Mouse (Mus musculus): ENCODE results near the gene Ttc5.

- TF ChIP-seq PAX5 (IDR thresholded peaks at IDR 0.05; ENCODE audit: low read length), result no peak
- no peak for TF ChIP-seq EP300 (IDR thresholded peaks at IDR 0.05; ENCODE audit: low read length)
- TF ChIP-seq CTCF (conservative IDR thresholded peaks at IDR 0.05 in 1 of 2, IDR thresholded peaks at IDR 0.05 in 1 of 2; ENCODE audit: low read depth in 2 of 2, low read length in 2 of 2), result peak; percentile 46 to 54
- no peak for TF ChIP-seq POLR2A (IDR thresholded peaks at IDR 0.05; ENCODE audit: low read depth, low read length)
- TF ChIP-seq ZC3H11A (IDR thresholded peaks at IDR 0.05; ENCODE audit: low read depth, low read length), result no peak
- TF ChIP-seq RCOR1 (conservative IDR thresholded peaks at IDR 0.05; ENCODE audit: low read depth, low read length), result no peak
- no peak for TF ChIP-seq JUN (IDR thresholded peaks at IDR 0.05; ENCODE audit: insufficient read depth, low read depth, low read length)
- no peak for TF ChIP-seq ZNF384 (IDR thresholded peaks at IDR 0.05; ENCODE audit: low read depth, low read length)
These were observed 14.0 kb downstream of the Ttc5 start for GRCm38 (mm10) chr14:50771342-50771741.
